Mouse (Mus musculus): ENCODE measurements around the gene Prr3. TPM values are rescaled to one million over a fixed set of nuclear protein-coding genes. Genes with fewer than 3 reads are reported as not detected.

Prr3 gene
- polyA plus RNA-seq (2014; fragmentation: Illumina TruSeq; extraction: RNeasy Lipid Tissue Mini Kit (QIAGEN cat#74804); ENCODE audit: insufficient read depth, low read depth, low replicate concordance) = 8.8 TPM

GRCm38 (mm10) chr17:35979401-35980362 is at the start of gene Prr3, which contains the start of gene Gnl1:
Gene Prr3 (minus strand): TSS chr17:35980236.
Gene Gnl1 (plus strand): TSS chr17:35979851.

GRCm38 (mm10) chr17:36020191-36021073 is 40.4 kb upstream of the Prr3 start, which contains the start of gene H2-T24:
Gene H2-T24 (minus strand): TSS chr17:36020560.

GRCm38 (mm10) chr17:35969418-35970389 is 10.3 kb downstream of the Prr3 start, which contains the start of gene Abcf1:
Gene Abcf1 (minus strand): TSS chr17:35969761.

Other genes starting within 250 kb of the Prr3 start
- 135 TPM for gene Ier3, start 158.6 kb downstream of the Prr3 start, polyA plus RNA-seq (2014; fragmentation: Illumina TruSeq; extraction: RNeasy Lipid Tissue Mini Kit (QIAGEN cat#74804); ENCODE audit: insufficient read depth, low read depth, low replicate concordance)
- gene Flot1, start 157.0 kb downstream of the Prr3 start, polyA plus RNA-seq (2014; fragmentation: Illumina TruSeq; extraction: RNeasy Lipid Tissue Mini Kit (QIAGEN cat#74804); ENCODE audit: insufficient read depth, low read depth, low replicate concordance) = 81.2 TPM
- gene Tubb5, start 141.9 kb downstream of the Prr3 start, polyA plus RNA-seq (2014; fragmentation: Illumina TruSeq; extraction: RNeasy Lipid Tissue Mini Kit (QIAGEN cat#74804); ENCODE audit: insufficient read depth, low read depth, low replicate concordance) = 117 TPM
- 4.5 TPM for gene Mdc1, start 138.7 kb downstream of the Prr3 start, polyA plus RNA-seq (2014; fragmentation: Illumina TruSeq; extraction: RNeasy Lipid Tissue Mini Kit (QIAGEN cat#74804); ENCODE audit: insufficient read depth, low read depth, low replicate concordance)
- gene Nrm, start 118.9 kb downstream of the Prr3 start, polyA plus RNA-seq (2014; fragmentation: Illumina TruSeq; extraction: RNeasy Lipid Tissue Mini Kit (QIAGEN cat#74804); ENCODE audit: insufficient read depth, low read depth, low replicate concordance) = 8.9 TPM
- 36.0 TPM for gene Ppp1r18, start 114.6 kb downstream of the Prr3 start, polyA plus RNA-seq (2014; fragmentation: Illumina TruSeq; extraction: RNeasy Lipid Tissue Mini Kit (QIAGEN cat#74804); ENCODE audit: insufficient read depth, low read depth, low replicate concordance)
- gene Dhx16, start 100.4 kb downstream of the Prr3 start, polyA plus RNA-seq (2014; fragmentation: Illumina TruSeq; extraction: RNeasy Lipid Tissue Mini Kit (QIAGEN cat#74804); ENCODE audit: insufficient read depth, low read depth, low replicate concordance) = 44.7 TPM
- gene 2310061I04Rik, start 82.8 kb downstream of the Prr3 start, polyA plus RNA-seq (2014; fragmentation: Illumina TruSeq; extraction: RNeasy Lipid Tissue Mini Kit (QIAGEN cat#74804); ENCODE audit: insufficient read depth, low read depth, low replicate concordance) = 22.0 TPM
- 10.0 TPM for gene Atat1, start 70.2 kb downstream of the Prr3 start, polyA plus RNA-seq (2014; fragmentation: Illumina TruSeq; extraction: RNeasy Lipid Tissue Mini Kit (QIAGEN cat#74804); ENCODE audit: insufficient read depth, low read depth, low replicate concordance)
- 31.5 TPM for gene Mrps18b, start 63.8 kb downstream of the Prr3 start, polyA plus RNA-seq (2014; fragmentation: Illumina TruSeq; extraction: RNeasy Lipid Tissue Mini Kit (QIAGEN cat#74804); ENCODE audit: insufficient read depth, low read depth, low replicate concordance)
- 14.3 TPM for gene Ppp1r10, start 63.8 kb downstream of the Prr3 start, polyA plus RNA-seq (2014; fragmentation: Illumina TruSeq; extraction: RNeasy Lipid Tissue Mini Kit (QIAGEN cat#74804); ENCODE audit: insufficient read depth, low read depth, low replicate concordance)
- 33.7 TPM for gene Abcf1, start 10.5 kb downstream of the Prr3 start, polyA plus RNA-seq (2014; fragmentation: Illumina TruSeq; extraction: RNeasy Lipid Tissue Mini Kit (QIAGEN cat#74804); ENCODE audit: insufficient read depth, low read depth, low replicate concordance)
- 39.1 TPM for gene Gnl1, start 385 bp downstream of the Prr3 start, polyA plus RNA-seq (2014; fragmentation: Illumina TruSeq; extraction: RNeasy Lipid Tissue Mini Kit (QIAGEN cat#74804); ENCODE audit: insufficient read depth, low read depth, low replicate concordance)
- gene H2-T24, start 40.3 kb upstream of the Prr3 start, polyA plus RNA-seq (2014; fragmentation: Illumina TruSeq; extraction: RNeasy Lipid Tissue Mini Kit (QIAGEN cat#74804); ENCODE audit: insufficient read depth, low read depth, low replicate concordance) = 14.2 TPM
- 217 TPM for gene H2-T23, start 52.6 kb upstream of the Prr3 start, polyA plus RNA-seq (2014; fragmentation: Illumina TruSeq; extraction: RNeasy Lipid Tissue Mini Kit (QIAGEN cat#74804); ENCODE audit: insufficient read depth, low read depth, low replicate concordance)
- gene H2-T22, start 62.5 kb upstream of the Prr3 start, polyA plus RNA-seq (2014; fragmentation: Illumina TruSeq; extraction: RNeasy Lipid Tissue Mini Kit (QIAGEN cat#74804); ENCODE audit: insufficient read depth, low read depth, low replicate concordance) = 80.8 TPM
- gene Gm6034, start 62.7 kb upstream of the Prr3 start, polyA plus RNA-seq (2014; fragmentation: Illumina TruSeq; extraction: RNeasy Lipid Tissue Mini Kit (QIAGEN cat#74804); ENCODE audit: insufficient read depth, low read depth, low replicate concordance) = not detected
- not detected for gene Gm11127, start 78.1 kb upstream of the Prr3 start, polyA plus RNA-seq (2014; fragmentation: Illumina TruSeq; extraction: RNeasy Lipid Tissue Mini Kit (QIAGEN cat#74804); ENCODE audit: insufficient read depth, low read depth, low replicate concordance)
- not detected for gene Gm19684, start 141.4 kb upstream of the Prr3 start, polyA plus RNA-seq (2014; fragmentation: Illumina TruSeq; extraction: RNeasy Lipid Tissue Mini Kit (QIAGEN cat#74804); ENCODE audit: insufficient read depth, low read depth, low replicate concordance)
- gene Gm7030, start 149.2 kb upstream of the Prr3 start, polyA plus RNA-seq (2014; fragmentation: Illumina TruSeq; extraction: RNeasy Lipid Tissue Mini Kit (QIAGEN cat#74804); ENCODE audit: insufficient read depth, low read depth, low replicate concordance) = not detected
- gene Gm8909, start 188.3 kb upstream of the Prr3 start, polyA plus RNA-seq (2014; fragmentation: Illumina TruSeq; extraction: RNeasy Lipid Tissue Mini Kit (QIAGEN cat#74804); ENCODE audit: insufficient read depth, low read depth, low replicate concordance) = 0.84 TPM
- not detected for gene H2-T3, start 210.1 kb upstream of the Prr3 start, polyA plus RNA-seq (2014; fragmentation: Illumina TruSeq; extraction: RNeasy Lipid Tissue Mini Kit (QIAGEN cat#74804); ENCODE audit: insufficient read depth, low read depth, low replicate concordance)

Measured in lung, adult 10 weeks (tissue).